Mouse (Mus musculus) naive thymus-derived CD4-positive, alpha-beta T cell, adult 5 months (primary cell): Measurements from ENCODE around the gene Aanat. TPM values are rescaled to one million over a fixed set of nuclear protein-coding genes. Genes with fewer than 3 reads are reported as not detected.

Source experiments
- polyA plus RNA-seq: library from polyadenylated mRNA; unstranded; fragments of 100-300 nt; shearing (Covaris generic); gene quantifications from one replicate; pipeline ENCODE4 v1.2.1, GENCODE M21; 2017

The Aanat gene
- not detected for polyA plus RNA-seq

GRCm38 (mm10) chr11:116586310-116586709 lies at the start of gene Aanat:
Aanat (plus strand) TSS chr11:116586432.

GRCm38 (mm10) chr11:116581376-116581814 lies 4.8 kb upstream of the Aanat start, which contains the start of gene Ube2o:
Ube2o (minus strand) TSS chr11:116581447.

GRCm38 (mm10) chr11:116626299-116627071 lies 40.3 kb downstream of the Aanat start, which contains the start of gene Rhbdf2:
Rhbdf2 (minus strand) TSS chr11:116627019.

Other genes with a start within 250 kb of the Aanat start
- gene Rnf157, start 173.4 kb upstream of the Aanat start, polyA plus RNA-seq, result 13.5 TPM
- gene Ubald2, start 152.3 kb upstream of the Aanat start, polyA plus RNA-seq, result 233 TPM
- not detected for gene Qrich2, start 120.2 kb upstream of the Aanat start, polyA plus RNA-seq
- gene Prpsap1, start 92.2 kb upstream of the Aanat start, polyA plus RNA-seq, result 135 TPM
- gene Sphk1, start 55.5 kb upstream of the Aanat start, polyA plus RNA-seq, result 0.20 TPM
- 17.9 TPM for gene Ube2o, start 5.0 kb upstream of the Aanat start, polyA plus RNA-seq
- 15.5 TPM for gene Rhbdf2, start 40.6 kb downstream of the Aanat start, polyA plus RNA-seq
- not detected for gene Prcd, start 67.1 kb downstream of the Aanat start, polyA plus RNA-seq
- not detected for gene Cygb, start 67.9 kb downstream of the Aanat start, polyA plus RNA-seq
- not detected for gene St6galnac1, start 189.1 kb downstream of the Aanat start, polyA plus RNA-seq
- not detected for gene Mxra7, start 241.6 kb downstream of the Aanat start, polyA plus RNA-seq